Mouse (Mus musculus) stomach, embryonic 15.5 days (tissue): ENCODE data around the gene Hmgb1. TPM values are rescaled to one million over a fixed set of nuclear protein-coding genes. Genes with fewer than 3 reads are reported as not detected.

Experiments used
- ATAC-seq: fragments of 200-750 bp; cut with Nextera tagmentation; 2 replicates; pipeline ENCODE4 v1.8.0; 2017; ENCODE audit warnings: low read depth, moderate number of reproducible peaks, moderate TSS enrichment; ENCODE audit not compliant: insufficient read depth, low FRiP score
- H3K27ac ChIP-seq: fragments of 300-500 bp; sonication (generic); 2 replicates; pipeline ENCODE4 v1.5.1; 2015; ENCODE audit warnings: mild to moderate bottlenecking, inconsistent platforms
- H3K27me3 ChIP-seq: fragments of 300-500 bp; sonication (generic); replicated peaks from 2 replicates; pipeline ENCODE4 v1.6.1; 2015; ENCODE audit warnings: inconsistent platforms
- H3K36me3 ChIP-seq: fragments of 300-500 bp; sonication (generic); 2 replicates; pipeline ENCODE4 v1.6.1; 2015; ENCODE audit warnings: inconsistent platforms
- H3K4me1 ChIP-seq: fragments of 300-500 bp; sonication (generic); 2 replicates; pipeline ENCODE4 v1.6.1; 2015; ENCODE audit warnings: inconsistent platforms
- H3K4me2 ChIP-seq: fragments of 300-500 bp; sonication (generic); 2 replicates; pipeline ENCODE4 v1.6.1; 2015; ENCODE audit warnings: mild to moderate bottlenecking, inconsistent platforms
- H3K4me3 ChIP-seq: fragments of 300-500 bp; sonication (generic); replicated peaks from 2 replicates; pipeline ENCODE4 v1.5.1; 2015; ENCODE audit warnings: inconsistent platforms
- H3K9ac ChIP-seq: fragments of 300-500 bp; sonication (generic); 2 replicates; pipeline ENCODE4 v1.6.1; 2015; ENCODE audit warnings: inconsistent platforms
- H3K9me3 ChIP-seq: fragments of 300-500 bp; sonication (generic); 2 replicates; pipeline ENCODE4 v1.6.1; 2016; ENCODE audit warnings: inconsistent platforms
- WGBS: fragments of 180-500 bp; shearing (Covaris S2); methylation state at CpG from one replicate; pipeline ENCODE4 v1.1.7; 2015; 5-methylcytosine and 5-hydroxymethylcytosine counted together
- polyA plus RNA-seq: library from polyadenylated mRNA; unstranded; fragments of >200 nt; fragmentation: Nextera tagmentation; extraction: Ambion mirVana; gene quantifications from 2 replicates; pipeline ENCODE4 v1.2.1, GENCODE M21; 2015

The Hmgb1 gene
- polyA plus RNA-seq, 1 experiment from 2014 or later, result 1,237 TPM

DNA sequence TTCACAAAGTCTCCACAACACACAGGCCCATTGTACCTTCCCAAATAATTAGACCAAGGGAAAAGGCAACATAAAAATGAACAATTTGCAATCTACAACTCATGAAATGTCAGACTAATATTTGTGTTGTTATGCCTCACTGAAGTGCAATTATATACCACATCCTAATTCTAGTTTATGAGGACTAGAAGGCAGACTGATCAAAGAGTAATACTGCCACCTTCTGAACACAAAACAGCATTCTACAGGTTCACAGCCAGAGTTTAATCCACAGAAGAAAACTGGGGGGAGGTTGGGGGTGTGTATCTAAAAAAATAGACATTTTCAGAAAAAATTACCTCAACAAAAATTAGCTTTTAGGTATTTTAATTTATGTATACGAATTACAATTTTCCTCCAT, 135.3 kb downstream of the Hmgb1 start:
- no peak overlapping the region for H3K9ac ChIP-seq
- no peaks in the 10 kb centered on the region for H3K27me3 ChIP-seq
- H3K4me1 ChIP-seq, result 0 out of 2 replicates have a peak, but pooled peaks cover 2% of the 10 kb centered on the region
- no peak overlapping the region for H3K27ac ChIP-seq
- no peaks in the 10 kb centered on the region for H3K9me3 ChIP-seq
- H3K36me3 ChIP-seq, result peaks cover 7% of the 10 kb centered on the region; the same call in 1 of the 2 replicates
- WGBS, result 90% methylated on average over 1 of the region's 1 CpGs
- ATAC-seq, result no peak
- H3K4me3 ChIP-seq, result no peak overlapping the region
- no peak overlapping the region for H3K4me2 ChIP-seq

- Histone ChIP-seq H3K4me1 (no peaks in the 10 kb centered on the region), H3K9me3 (no peaks in the 10 kb centered on the region), H3K27me3 (no peaks in the 10 kb centered on the region), H3K36me3 (peaks cover 7% of the 10 kb centered on the region; the same call in 1 of the 2 replicates), H3K27ac (no peak overlapping the region), H3K4me2 (no peak overlapping the region), H3K4me3 (no peak overlapping the region), H3K9ac (no peak overlapping the region)
- 79% methylated on average over 9 of the region's 9 CpGs for WGBS
- ATAC-seq, result no peak
These were observed 137.6 kb downstream of the Hmgb1 start for GRCm38 (mm10) chr5:149046650-149047049.

DNA sequence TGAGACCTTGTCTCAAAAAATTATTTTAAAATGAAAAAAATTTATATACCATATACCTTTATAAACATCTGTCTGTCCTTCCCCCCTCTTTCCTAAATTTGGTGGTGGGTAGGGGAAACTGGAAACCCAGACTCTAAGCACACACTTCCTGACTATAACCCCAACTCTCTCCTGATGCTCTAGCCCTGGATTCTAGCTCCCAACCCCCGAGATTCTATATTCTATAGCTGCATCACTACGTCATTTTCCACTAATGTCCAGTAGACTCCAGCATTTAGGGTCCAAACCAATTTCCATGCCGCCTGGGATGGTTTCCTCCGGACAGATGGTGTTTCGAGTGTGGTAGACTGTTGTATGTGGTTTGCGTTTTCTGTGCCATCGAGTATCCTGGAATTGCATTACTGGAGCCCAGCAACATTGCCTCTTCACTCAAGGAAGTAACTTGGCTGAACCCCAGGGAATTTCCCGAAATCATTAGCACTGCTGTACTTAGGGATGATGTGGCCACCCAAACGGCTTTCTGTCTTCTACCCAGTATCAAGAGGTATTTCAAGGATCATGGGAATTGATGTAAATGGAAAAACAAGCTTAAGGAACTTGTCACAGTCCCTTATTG, 138.7 kb downstream of the Hmgb1 start:
- no peak overlapping the region for H3K4me3 ChIP-seq
- no peaks in the 10 kb centered on the region for H3K27me3 ChIP-seq
- H3K9ac ChIP-seq, result no peak overlapping the region
- 86% methylated on average over 9 of the region's 9 CpGs for WGBS
- ATAC-seq, result no peak
- H3K36me3 ChIP-seq, result peaks cover 7% of the 10 kb centered on the region; the same call in 1 of the 2 replicates
- no peak overlapping the region for H3K27ac ChIP-seq
- H3K9me3 ChIP-seq, result no peaks in the 10 kb centered on the region
- no peaks in the 10 kb centered on the region for H3K4me1 ChIP-seq
- no peak overlapping the region for H3K4me2 ChIP-seq

GRCm38 (mm10) chr5:149045054-149045453, 139.2 kb downstream of the Hmgb1 start:
- no peaks in the 10 kb centered on the region for H3K4me1 ChIP-seq
- 74% methylated on average over 7 of the region's 7 CpGs for WGBS

DNA sequence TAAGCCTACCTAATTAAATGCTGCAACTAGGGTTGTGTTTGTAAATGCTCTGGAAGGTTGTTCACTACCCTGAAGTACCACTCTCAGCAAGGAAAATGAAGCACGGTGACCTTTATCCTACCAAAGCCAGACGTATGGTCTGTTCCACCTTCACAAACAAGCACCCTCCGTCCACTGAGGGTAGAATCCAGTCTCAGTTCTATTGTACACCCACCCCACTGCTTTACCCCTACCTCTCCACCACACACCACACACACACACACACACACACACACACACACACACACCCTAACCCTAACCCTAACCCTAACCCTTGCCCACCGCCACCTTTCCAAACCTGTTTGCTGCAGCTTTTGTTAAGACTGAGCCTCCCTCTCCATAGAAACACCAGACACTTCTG, 140.2 kb downstream of the Hmgb1 start:
- H3K27me3 ChIP-seq, result no peaks in the 10 kb centered on the region
- H3K4me3 ChIP-seq, result no peak overlapping the region
- WGBS, result 86% methylated on average over 4 of the region's 4 CpGs
- ATAC-seq, result no peak; the same call in 1 of the 2 replicates
- H3K27ac ChIP-seq, result no peak overlapping the region
- no peak overlapping the region for H3K4me2 ChIP-seq
- H3K36me3 ChIP-seq, result peaks cover 7% of the 10 kb centered on the region; the same call in 1 of the 2 replicates
- H3K4me1 ChIP-seq, result no peaks in the 10 kb centered on the region
- H3K9me3 ChIP-seq, result no peaks in the 10 kb centered on the region
- H3K9ac ChIP-seq, result no peak overlapping the region

More at GRCm38 (mm10) chr5:149045054-149045453, 139.2 kb downstream of the Hmgb1 start:
- H3K27me3 ChIP-seq, result no peaks in the 10 kb centered on the region
- no peaks in the 10 kb centered on the region for H3K9me3 ChIP-seq
- H3K36me3 ChIP-seq, result peaks cover 7% of the 10 kb centered on the region; the same call in 1 of the 2 replicates
- H3K9ac ChIP-seq, result no peak overlapping the region
- H3K4me3 ChIP-seq, result no peak overlapping the region
- ATAC-seq, result no peak
- H3K27ac ChIP-seq, result no peak overlapping the region
- H3K4me2 ChIP-seq, result no peak overlapping the region

DNA sequence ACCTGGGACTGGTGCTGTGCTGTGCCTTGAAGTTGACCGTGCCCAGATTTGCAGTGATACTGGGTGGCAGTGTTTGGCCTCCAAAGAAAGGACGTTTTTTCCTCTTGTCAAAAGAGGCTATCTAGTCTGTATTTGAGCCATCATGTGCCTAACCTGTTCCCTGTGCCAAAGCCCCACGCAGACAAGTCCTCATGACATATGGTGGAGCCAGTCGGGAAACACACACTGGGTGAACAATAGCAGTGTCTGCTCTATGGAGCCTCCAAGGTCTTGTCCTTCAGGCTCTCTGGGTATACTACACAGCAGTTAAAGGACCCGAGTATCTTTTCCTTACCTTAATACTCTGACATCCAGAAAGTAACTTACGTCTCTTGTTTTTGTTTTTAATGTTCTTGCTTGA, 141.0 kb downstream of the Hmgb1 start:
- ATAC-seq, result no peak
- no peak overlapping the region for H3K4me2 ChIP-seq
- 85% methylated on average over 6 of the region's 6 CpGs for WGBS
- no peak overlapping the region for H3K4me3 ChIP-seq
- no peaks in the 10 kb centered on the region for H3K4me1 ChIP-seq
- no peaks in the 10 kb centered on the region for H3K9me3 ChIP-seq
- H3K9ac ChIP-seq, result no peak overlapping the region
- no peak overlapping the region for H3K27ac ChIP-seq
- H3K27me3 ChIP-seq, result no peaks in the 10 kb centered on the region
- peaks cover 7% of the 10 kb centered on the region; the same call in 1 of the 2 replicates for H3K36me3 ChIP-seq

DNA sequence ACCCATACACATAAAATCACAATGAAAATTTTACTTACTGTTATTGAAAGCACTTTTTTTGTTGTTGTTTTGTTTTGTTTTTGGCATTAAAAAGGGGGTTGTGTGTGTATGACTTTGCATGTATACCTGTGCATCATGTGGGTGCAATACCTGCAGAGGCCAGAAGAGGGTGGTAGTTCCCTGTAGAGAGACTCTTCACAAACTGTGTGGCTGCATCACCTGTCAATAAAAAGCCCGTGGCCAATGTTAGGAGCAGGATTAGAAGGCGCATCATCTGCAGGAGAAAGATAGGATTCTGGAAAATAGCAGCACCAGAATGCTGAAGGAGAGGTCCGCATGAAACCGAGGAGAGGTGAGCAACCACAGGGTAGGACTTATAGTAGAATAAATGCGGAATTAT, 144.5 kb downstream of the Hmgb1 start:
- Histone ChIP-seq H3K9ac (no peak overlapping the region), H3K4me1 (peaks cover 3% of the 10 kb centered on the region; the same call in 1 of the 2 replicates), H3K4me3 (no peak overlapping the region), H3K9me3 (no peaks in the 10 kb centered on the region), H3K27me3 (no peaks in the 10 kb centered on the region), H3K4me2 (no peak overlapping the region), H3K27ac (no peak overlapping the region), H3K36me3 (no peaks in the 10 kb centered on the region; the same call in 1 of the 2 replicates)
- ATAC-seq, result no peak
- 82% methylated on average over 5 of the region's 5 CpGs for WGBS

- H3K4me1 ChIP-seq, result peaks cover 3% of the 10 kb centered on the region; the same call in 1 of the 2 replicates
- H3K9me3 ChIP-seq, result no peaks in the 10 kb centered on the region
- H3K27ac ChIP-seq, result no peak overlapping the region
- WGBS, result 21% methylated on average over 10 of the region's 10 CpGs
- no peaks in the 10 kb centered on the region for H3K36me3 ChIP-seq
- no peak overlapping the region for H3K4me2 ChIP-seq
- no peak overlapping the region for H3K9ac ChIP-seq
- H3K27me3 ChIP-seq, result no peaks in the 10 kb centered on the region
- ATAC-seq, result no peak
- no peak overlapping the region for H3K4me3 ChIP-seq
These were observed 146.6 kb downstream of the Hmgb1 start for GRCm38 (mm10) chr5:149037729-149038128.

GRCm38 (mm10) chr5:149036920-149037319, 147.4 kb downstream of the Hmgb1 start:
- WGBS, result 95% methylated on average over 3 of the region's 3 CpGs
- no peak overlapping the region for H3K4me3 ChIP-seq
- H3K4me2 ChIP-seq, result no peak overlapping the region

DNA sequence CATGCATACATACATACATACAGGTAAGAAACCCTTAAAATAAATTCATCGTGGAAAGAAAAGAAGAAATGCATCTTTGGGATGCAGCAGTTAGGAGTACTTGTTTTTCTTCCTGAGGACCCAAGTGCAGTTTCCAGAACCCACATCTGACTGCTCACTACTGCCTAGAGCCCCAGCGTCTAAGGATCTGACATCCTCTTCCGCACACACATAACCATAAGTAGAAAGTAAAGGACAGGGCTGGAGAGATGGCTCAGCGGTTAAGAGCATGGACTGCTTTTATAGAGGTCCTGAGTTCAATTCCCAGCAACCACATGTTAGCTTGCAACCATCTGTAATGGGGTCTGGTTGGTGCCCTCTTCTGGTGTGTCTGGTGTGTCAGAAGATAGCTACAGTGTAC, 151.9 kb downstream of the Hmgb1 start:
- Histone ChIP-seq H3K9me3 (no peaks in the 10 kb centered on the region), H3K4me1 (peaks cover 18% of the 10 kb centered on the region), H3K36me3 (no peaks in the 10 kb centered on the region), H3K9ac (no peak overlapping the region), H3K4me2 (no peak overlapping the region), H3K27me3 (no peaks in the 10 kb centered on the region), H3K4me3 (no peak overlapping the region), H3K27ac (no peak overlapping the region)
- no peak for ATAC-seq
- WGBS, result 94% methylated on average over 4 of the region's 4 CpGs

More at GRCm38 (mm10) chr5:149036920-149037319, 147.4 kb downstream of the Hmgb1 start:
- no peak for ATAC-seq
- H3K27me3 ChIP-seq, result no peaks in the 10 kb centered on the region
- no peaks in the 10 kb centered on the region for H3K36me3 ChIP-seq
- no peaks in the 10 kb centered on the region for H3K9me3 ChIP-seq
- H3K27ac ChIP-seq, result no peak overlapping the region
- peaks cover 6% of the 10 kb centered on the region for H3K4me1 ChIP-seq
- H3K9ac ChIP-seq, result no peak overlapping the region

DNA sequence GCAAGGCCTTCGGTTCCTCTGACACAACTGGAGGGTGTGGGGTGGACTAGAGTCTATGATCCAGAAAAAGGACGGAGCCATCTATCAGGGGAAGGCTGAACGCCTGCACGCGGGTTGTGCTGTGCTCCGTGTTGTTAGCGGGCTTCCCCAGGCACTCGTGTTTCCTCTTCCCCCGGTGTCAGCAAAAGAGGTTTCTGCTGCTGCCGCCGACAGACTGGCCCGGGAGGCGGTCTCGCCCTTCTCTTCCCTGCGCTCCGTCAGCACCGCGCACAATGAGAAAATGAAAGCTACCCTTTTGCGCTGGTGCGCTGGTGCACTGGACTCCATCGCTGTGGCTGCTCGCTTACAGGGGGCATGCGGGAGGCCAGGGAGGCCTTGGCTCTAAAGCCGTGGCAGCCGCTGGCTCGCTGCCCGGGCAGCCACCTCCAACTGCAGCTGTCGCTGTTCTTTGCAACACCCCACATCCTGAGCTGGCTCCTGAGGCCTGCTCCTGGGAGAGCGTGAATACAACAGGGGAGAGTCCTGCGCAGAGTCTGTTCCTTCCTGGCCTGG, 153.0 kb downstream of the Hmgb1 start:
- WGBS, result 4% methylated on average over 30 of the region's 30 CpGs
- Histone ChIP-seq H3K9ac (peak overlapping the region; percentile 32; the same call in 1 of the 2 replicates), H3K4me2 (peak overlapping the region; percentile 76), H3K4me3 (peak overlapping the region; percentile 44), H3K27me3 (no peaks in the 10 kb centered on the region), H3K9me3 (no peaks in the 10 kb centered on the region), H3K27ac (peak overlapping the region; percentile 92), H3K36me3 (no peaks in the 10 kb centered on the region), H3K4me1 (peaks cover 18% of the 10 kb centered on the region)
- ATAC-seq, result peak; percentile 86

- H3K27ac ChIP-seq, result no peak overlapping the region
- H3K4me3 ChIP-seq, result no peak overlapping the region
- no peaks in the 10 kb centered on the region for H3K9me3 ChIP-seq
These were observed 154.2 kb downstream of the Hmgb1 start for GRCm38 (mm10) chr5:149030103-149030502.

More at GRCm38 (mm10) chr5:149030103-149030502, 154.2 kb downstream of the Hmgb1 start:
- WGBS, result 52% methylated on average over 2 of the region's 2 CpGs
- peaks cover 18% of the 10 kb centered on the region for H3K4me1 ChIP-seq
- no peak for ATAC-seq
- H3K9ac ChIP-seq, result no peak overlapping the region
- H3K36me3 ChIP-seq, result no peaks in the 10 kb centered on the region
- H3K4me2 ChIP-seq, result no peak overlapping the region
- H3K27me3 ChIP-seq, result no peaks in the 10 kb centered on the region
